Mouse (Mus musculus): ENCODE measurements at regions not wholly inside any gene's neighbourhood (a gene's known extent, or its start where the extent isn't known, plus 50 kb on each side); places are given as distances from the start of the nearest gene placed in this dataset.

DNA sequence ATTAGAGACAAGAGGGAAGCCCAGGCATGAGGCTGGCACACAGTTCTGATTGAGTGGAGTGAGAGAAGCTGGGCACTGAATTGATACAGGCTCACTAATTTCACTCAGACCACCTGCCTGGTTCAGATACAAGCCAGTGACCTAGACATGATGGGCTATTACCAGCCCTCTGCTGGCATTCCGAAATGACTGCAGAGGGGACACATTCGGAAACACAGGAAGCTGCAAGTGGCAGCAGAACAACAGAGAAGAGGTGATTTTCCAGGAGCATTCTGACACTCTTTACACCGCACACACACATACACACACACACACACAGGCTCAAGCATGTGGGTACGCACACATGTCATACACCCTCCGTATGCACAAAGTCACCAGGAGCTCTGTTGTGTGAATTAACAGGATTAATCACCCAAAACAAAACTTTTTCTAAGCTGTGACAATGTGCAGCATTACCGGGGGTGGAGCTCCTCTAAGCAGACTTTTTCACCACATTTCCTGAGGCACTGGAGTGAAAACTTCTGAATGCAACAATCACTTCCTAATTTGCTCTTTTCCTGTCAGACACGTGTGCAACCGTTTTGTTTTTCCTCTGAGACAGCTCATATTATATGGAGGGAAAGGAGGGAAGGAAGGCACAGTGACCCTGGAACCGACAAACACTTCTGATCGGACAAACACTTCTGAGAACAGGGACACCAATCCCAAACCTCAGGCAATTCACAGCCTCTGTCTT, 263.6 kb downstream of the Adgrl2 start:
- Histone ChIP-seq H3K4me3 (no peak overlapping the region), H3K4me2 (ENCODE audit: low read depth) (no peak overlapping the region), H3K36me3 (ENCODE audit: control insufficient read depth, insufficient read depth) (no peaks in the 10 kb centered on the region), H3K79me2 (ENCODE audit: control insufficient read depth, insufficient read depth) (no peaks in the 10 kb centered on the region), H3K27me3 (ENCODE audit: control insufficient read depth, insufficient read depth, insufficient read length) (no peaks in the 10 kb centered on the region), H3ac (ENCODE audit: control insufficient read depth, insufficient read length) (no peak overlapping the region)
- TF ChIP-seq CEBPB (IDR thresholded peaks at IDR 0.05; ENCODE audit: insufficient read depth, poor library complexity, severe bottlenecking) (no peak), MYOG (IDR thresholded peaks at IDR 0.05; ENCODE audit: control insufficient read depth in 1 of 3, insufficient read depth in 1 of 3, insufficient read length in 2 of 3, low read depth in 2 of 3) (no peak), MYOD1 (IDR thresholded peaks at IDR 0.05; ENCODE audit: control insufficient read depth in 1 of 3, insufficient read length in 2 of 3, low read depth in 2 of 3) (no peak), REST (IDR thresholded peaks at IDR 0.05; ENCODE audit: insufficient read depth, insufficient read length) (no peak), TCF12 (IDR thresholded peaks at IDR 0.05; ENCODE audit: insufficient read depth, poor library complexity, severe bottlenecking) (no peak), USF1 (IDR thresholded peaks at IDR 0.05; ENCODE audit: low read depth) (no peak), MAX (IDR thresholded peaks at IDR 0.05; ENCODE audit: low read depth) (no peak), E2F4 (IDR thresholded peaks at IDR 0.05; ENCODE audit: insufficient read depth) (no peak), POLR2AphosphoS2 (IDR thresholded peaks at IDR 0.05; ENCODE audit: insufficient read length, low read depth) (no peak), SRF (IDR thresholded peaks at IDR 0.05; ENCODE audit: control insufficient read depth, insufficient read length, low read depth) (no peak), TCF3 (IDR thresholded peaks at IDR 0.05; ENCODE audit: insufficient read length, low read depth) (no peak), POLR2A (IDR thresholded peaks at IDR 0.05; ENCODE audit: insufficient read length, low read depth) (no peak)

DNA sequence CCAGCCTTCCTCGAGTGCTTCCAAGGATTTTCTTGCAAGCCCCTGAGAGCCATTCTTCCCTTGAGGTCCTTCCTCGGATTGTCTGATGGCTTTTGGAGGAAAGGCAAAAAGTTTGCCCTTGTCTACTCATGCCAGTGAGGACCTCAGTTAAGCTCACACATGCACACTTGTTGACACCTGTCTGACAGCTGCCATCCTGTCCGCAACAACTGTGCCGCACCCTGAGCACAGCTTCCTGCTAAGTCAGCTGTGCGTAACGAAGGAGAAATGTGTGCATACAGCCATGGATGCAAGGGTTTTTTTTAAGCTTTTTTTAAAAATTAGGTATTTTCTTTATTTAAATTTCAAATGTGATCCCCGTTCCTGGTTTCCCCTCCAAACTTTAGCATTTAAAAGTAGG, 293.8 kb downstream of the Adgrl2 start:
- no peak overlapping the region for H3ac ChIP-seq (ENCODE audit: control insufficient read depth, insufficient read length)
- no peaks in the 10 kb centered on the region for H3K27me3 ChIP-seq (ENCODE audit: control insufficient read depth, insufficient read depth, insufficient read length)
- H3K79me2 ChIP-seq (ENCODE audit: control insufficient read depth, insufficient read depth) = no peaks in the 10 kb centered on the region
- H3K4me2 ChIP-seq (ENCODE audit: low read depth) = no peak overlapping the region
- TF ChIP-seq REST (IDR thresholded peaks at IDR 0.05; ENCODE audit: insufficient read depth, insufficient read length) = no peak
- no peak for TF ChIP-seq E2F4 (IDR thresholded peaks at IDR 0.05; ENCODE audit: insufficient read depth)
- no peak for TF ChIP-seq MAX (IDR thresholded peaks at IDR 0.05; ENCODE audit: low read depth)
- TF ChIP-seq MYOG (IDR thresholded peaks at IDR 0.05; ENCODE audit: control insufficient read depth in 1 of 3, insufficient read depth in 1 of 3, insufficient read length in 2 of 3, low read depth in 2 of 3) = peak; percentile 51 to 99 (median 98)
- TF ChIP-seq TCF12 (IDR thresholded peaks at IDR 0.05; ENCODE audit: insufficient read depth, poor library complexity, severe bottlenecking) = peak; percentile 93
- TF ChIP-seq POLR2A (IDR thresholded peaks at IDR 0.05; ENCODE audit: insufficient read length, low read depth) = no peak
- no peak for TF ChIP-seq SRF (IDR thresholded peaks at IDR 0.05; ENCODE audit: control insufficient read depth, insufficient read length, low read depth)
- TF ChIP-seq MYOD1 (IDR thresholded peaks at IDR 0.05; ENCODE audit: control insufficient read depth in 1 of 3, insufficient read length in 2 of 3, low read depth in 2 of 3) = peak in 2 of 3 experiments; percentile 97 to 99
- no peak for TF ChIP-seq POLR2AphosphoS2 (IDR thresholded peaks at IDR 0.05; ENCODE audit: insufficient read length, low read depth)
- TF ChIP-seq CEBPB (IDR thresholded peaks at IDR 0.05; ENCODE audit: insufficient read depth, poor library complexity, severe bottlenecking) = no peak
- peak; percentile 98 for TF ChIP-seq TCF3 (IDR thresholded peaks at IDR 0.05; ENCODE audit: insufficient read length, low read depth)
- TF ChIP-seq USF1 (IDR thresholded peaks at IDR 0.05; ENCODE audit: low read depth) = no peak
- no peak overlapping the region for H3K4me3 ChIP-seq
- no peaks in the 10 kb centered on the region for H3K36me3 ChIP-seq (ENCODE audit: control insufficient read depth, insufficient read depth)

DNA sequence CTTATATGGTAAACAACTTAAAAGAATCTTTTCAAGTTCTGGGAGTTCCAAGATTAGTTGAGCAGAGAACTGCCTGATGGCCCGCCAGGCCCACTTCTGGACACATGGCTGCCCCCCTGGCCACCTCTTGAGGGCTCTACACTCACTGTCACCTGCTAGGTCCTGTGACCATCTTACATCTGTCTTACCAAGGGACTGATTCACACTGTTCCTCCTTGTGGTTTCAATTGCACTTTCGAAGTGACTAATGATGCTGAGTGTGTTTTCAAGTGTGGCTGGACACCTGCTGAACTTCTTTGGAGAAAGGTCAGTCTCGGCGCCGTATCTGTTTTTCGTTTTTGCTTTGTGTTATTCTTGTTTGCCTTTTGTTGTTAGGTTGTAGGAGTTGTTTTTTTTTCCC, 294.9 kb downstream of the Adgrl2 start:
- H3K27me3 ChIP-seq (ENCODE audit: control insufficient read depth, insufficient read depth, insufficient read length) = no peaks in the 10 kb centered on the region
- peak in 1 of 3 experiments; percentile 45 for TF ChIP-seq MYOD1 (IDR thresholded peaks at IDR 0.05; ENCODE audit: control insufficient read depth in 1 of 3, insufficient read length in 2 of 3, low read depth in 2 of 3)
- TF ChIP-seq REST (IDR thresholded peaks at IDR 0.05; ENCODE audit: insufficient read depth, insufficient read length) = no peak
- no peak for TF ChIP-seq MAX (IDR thresholded peaks at IDR 0.05; ENCODE audit: low read depth)
- peak in 1 of 3 experiments; percentile 39 for TF ChIP-seq MYOG (IDR thresholded peaks at IDR 0.05; ENCODE audit: control insufficient read depth in 1 of 3, insufficient read depth in 1 of 3, insufficient read length in 2 of 3, low read depth in 2 of 3)
- no peak for TF ChIP-seq SRF (IDR thresholded peaks at IDR 0.05; ENCODE audit: control insufficient read depth, insufficient read length, low read depth)
- no peak overlapping the region for H3K4me2 ChIP-seq (ENCODE audit: low read depth)
- H3K4me3 ChIP-seq = no peak overlapping the region
- H3ac ChIP-seq (ENCODE audit: control insufficient read depth, insufficient read length) = no peak overlapping the region
- no peaks in the 10 kb centered on the region for H3K79me2 ChIP-seq (ENCODE audit: control insufficient read depth, insufficient read depth)
- no peaks in the 10 kb centered on the region for H3K36me3 ChIP-seq (ENCODE audit: control insufficient read depth, insufficient read depth)

DNA sequence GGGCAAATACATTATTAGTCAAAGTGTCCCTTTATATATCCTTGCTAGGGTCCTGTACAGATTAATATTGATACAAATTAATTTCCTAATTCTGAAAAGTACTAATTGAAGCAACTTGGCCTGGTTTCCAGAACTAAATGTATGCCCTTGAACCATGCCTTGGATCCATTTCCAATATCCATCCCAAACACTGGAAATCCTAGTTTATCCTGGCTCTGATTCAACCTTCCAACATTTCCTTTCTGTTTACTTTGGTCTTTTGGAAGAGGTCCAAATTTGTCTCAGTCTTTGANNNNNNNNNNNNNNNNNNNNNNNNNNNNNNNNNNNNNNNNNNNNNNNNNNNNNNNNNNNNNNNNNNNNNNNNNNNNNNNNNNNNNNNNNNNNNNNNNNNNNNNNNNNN, 307.2 kb downstream of the Adgrl2 start:
- no peak for TF ChIP-seq REST (IDR thresholded peaks at IDR 0.05; ENCODE audit: insufficient read depth, insufficient read length)
- no peak for TF ChIP-seq MYOD1 (IDR thresholded peaks at IDR 0.05; ENCODE audit: control insufficient read depth in 1 of 3, insufficient read length in 2 of 3, low read depth in 2 of 3)
- no peak for TF ChIP-seq SRF (IDR thresholded peaks at IDR 0.05; ENCODE audit: control insufficient read depth, insufficient read length, low read depth)
- TF ChIP-seq POLR2A (IDR thresholded peaks at IDR 0.05; ENCODE audit: insufficient read length, low read depth) = no peak
- TF ChIP-seq MAX (IDR thresholded peaks at IDR 0.05; ENCODE audit: low read depth) = no peak
- no peak for TF ChIP-seq MYOG (IDR thresholded peaks at IDR 0.05; ENCODE audit: control insufficient read depth in 1 of 3, insufficient read depth in 1 of 3, insufficient read length in 2 of 3, low read depth in 2 of 3)
- no peak for TF ChIP-seq E2F4 (IDR thresholded peaks at IDR 0.05; ENCODE audit: insufficient read depth)
- TF ChIP-seq CEBPB (IDR thresholded peaks at IDR 0.05; ENCODE audit: insufficient read depth, poor library complexity, severe bottlenecking) = no peak
- no peak for TF ChIP-seq TCF3 (IDR thresholded peaks at IDR 0.05; ENCODE audit: insufficient read length, low read depth)
- TF ChIP-seq POLR2AphosphoS2 (IDR thresholded peaks at IDR 0.05; ENCODE audit: insufficient read length, low read depth) = no peak
- TF ChIP-seq TCF12 (IDR thresholded peaks at IDR 0.05; ENCODE audit: insufficient read depth, poor library complexity, severe bottlenecking) = no peak
- no peak for TF ChIP-seq USF1 (IDR thresholded peaks at IDR 0.05; ENCODE audit: low read depth)
- no peak overlapping the region for H3K4me2 ChIP-seq (ENCODE audit: low read depth)
- no peaks in the 10 kb centered on the region for H3K27me3 ChIP-seq (ENCODE audit: control insufficient read depth, insufficient read depth, insufficient read length)
- H3K36me3 ChIP-seq (ENCODE audit: control insufficient read depth, insufficient read depth) = no peaks in the 10 kb centered on the region
- H3K4me3 ChIP-seq = no peak overlapping the region
- H3ac ChIP-seq (ENCODE audit: control insufficient read depth, insufficient read length) = no peak overlapping the region
- H3K79me2 ChIP-seq (ENCODE audit: control insufficient read depth, insufficient read depth) = no peaks in the 10 kb centered on the region
